Mouse (Mus musculus) layer of hippocampus, adult 18-20 months (tissue): ENCODE results near the gene Arhgef38. TPM values are rescaled to one million over a fixed set of nuclear protein-coding genes. Genes with fewer than 3 reads are reported as not detected.
A peak's percentile ranks its signal among the peaks of the same experiment; 100 is the strongest.

Experiments
- DNase-seq, 2 experiments: peaks; one replicate each; pipeline ENCODE4 v3.0.0; 2022; ENCODE audit warnings: low spot score in 2 of 2
- total RNA-seq, 2 experiments: library from RNA; stranded (reverse); gene quantifications; 2 replicates each; pipeline ENCODE4 v1.2.3; 2021

Gene Arhgef38
- total RNA-seq, 2 experiments from 2014 or later: not detected

GRCm38 (mm10) chr3:133167550-133167949 is 67.2 kb downstream of the Arhgef38 start:
- no peak for DNase-seq

- DNase-seq: peak in 1 of 2 experiments; percentile 22
These were observed 69.6 kb downstream of the Arhgef38 start for GRCm38 (mm10) chr3:133165130-133165529.

GRCm38 (mm10) chr3:133163913-133164406 is 70.8 kb downstream of the Arhgef38 start:
- DNase-seq: no peak

GRCm38 (mm10) chr3:133163174-133163573 is 71.6 kb downstream of the Arhgef38 start:
- peak; percentile 13 to 41 for DNase-seq

- no peak for DNase-seq
These were observed 73.3 kb downstream of the Arhgef38 start for GRCm38 (mm10) chr3:133161407-133161806.

- DNase-seq: no peak
These were observed 76.5 kb downstream of the Arhgef38 start for GRCm38 (mm10) chr3:133158260-133158659.

GRCm38 (mm10) chr3:133154683-133155082 is 80.1 kb downstream of the Arhgef38 start:
- DNase-seq: peak; percentile 9 to 41

GRCm38 (mm10) chr3:133153629-133154028 is 81.1 kb downstream of the Arhgef38 start:
- DNase-seq: no peak

- no peak for DNase-seq
These were observed 81.9 kb downstream of the Arhgef38 start for GRCm38 (mm10) chr3:133152831-133153230.

- DNase-seq: no peak
These were observed 83.1 kb downstream of the Arhgef38 start for GRCm38 (mm10) chr3:133151629-133152028.

GRCm38 (mm10) chr3:133144511-133145147 is 90.1 kb downstream of the Arhgef38 start:
- no peak for DNase-seq

GRCm38 (mm10) chr3:133141877-133142276 is 92.9 kb downstream of the Arhgef38 start:
- DNase-seq: no peak

- no peak for DNase-seq
These were observed 102.1 kb downstream of the Arhgef38 start for GRCm38 (mm10) chr3:133132611-133133010.

GRCm38 (mm10) chr3:133131372-133131771 is 103.4 kb downstream of the Arhgef38 start:
- DNase-seq: no peak

- no peak for DNase-seq
These were observed 121.5 kb downstream of the Arhgef38 start for GRCm38 (mm10) chr3:133113281-133113680.

GRCm38 (mm10) chr3:133111741-133112140 is 123.0 kb downstream of the Arhgef38 start:
- peak in 1 of 2 experiments; percentile 44 for DNase-seq

- DNase-seq: no peak
These were observed 124.9 kb downstream of the Arhgef38 start for GRCm38 (mm10) chr3:133109844-133110243.

GRCm38 (mm10) chr3:133108731-133109130 is 126.0 kb downstream of the Arhgef38 start:
- DNase-seq: no peak

- no peak for DNase-seq
These were observed 130.3 kb downstream of the Arhgef38 start for GRCm38 (mm10) chr3:133104436-133104835.

GRCm38 (mm10) chr3:133103768-133104167 is 131.0 kb downstream of the Arhgef38 start:
- no peak for DNase-seq

GRCm38 (mm10) chr3:133098909-133099308 is 135.8 kb downstream of the Arhgef38 start:
- DNase-seq: no peak

GRCm38 (mm10) chr3:133098336-133098735 is 136.4 kb downstream of the Arhgef38 start:
- no peak for DNase-seq

GRCm38 (mm10) chr3:133097936-133098335 is 136.8 kb downstream of the Arhgef38 start:
- no peak for DNase-seq
